Mouse (Mus musculus) lung, postnatal 0 days (tissue): ENCODE data around the gene Chst14. TPM values are rescaled to one million over a fixed set of nuclear protein-coding genes. Genes with fewer than 3 reads are reported as not detected.
A peak's percentile ranks its signal among the peaks of the same experiment; 100 is the strongest.

ENCODE experiments used
- ATAC-seq: fragments of 200-750 bp; cut with Nextera tagmentation; 2 replicates; pipeline ENCODE4 v1.8.0; 2017; ENCODE audit warnings: moderate library complexity
- DNase-seq: peaks from one replicate; pipeline ENCODE4 v3.0.0-alpha.2; 2016; ENCODE audit warnings: low spot score
- H3K27ac ChIP-seq: fragments of 300-500 bp; sonication (generic); 2 replicates; pipeline ENCODE4 v1.5.1; 2014; ENCODE audit warnings: antibody characterized with exemption, mild to moderate bottlenecking, low read length, mixed read lengths
- H3K27me3 ChIP-seq: fragments of 300-500 bp; sonication (generic); replicated peaks from 2 replicates; pipeline ENCODE4 v1.6.1; 2014; ENCODE audit warnings: low read length, mixed read lengths; ENCODE audit not compliant: insufficient read depth
- H3K36me3 ChIP-seq: fragments of 300-500 bp; sonication (generic); 2 replicates; pipeline ENCODE4 v1.6.1; 2014; ENCODE audit warnings: low read length, mixed read lengths; ENCODE audit not compliant: insufficient read depth
- H3K4me1 ChIP-seq: fragments of 300-500 bp; sonication (generic); 2 replicates; pipeline ENCODE4 v1.6.1; 2014; ENCODE audit warnings: antibody characterized with exemption, low read depth, low read length, mixed read lengths; ENCODE audit not compliant: insufficient read depth
- H3K4me2 ChIP-seq: fragments of 300-500 bp; sonication (generic); replicated peaks from 2 replicates; pipeline ENCODE4 v1.6.1; 2014; ENCODE audit warnings: low read depth, mild to moderate bottlenecking, low read length, moderate library complexity, mixed read lengths
- H3K4me3 ChIP-seq: fragments of 300-500 bp; sonication (generic); 2 replicates; pipeline ENCODE4 v1.5.1; 2014; ENCODE audit warnings: low read depth, low read length
- H3K9ac ChIP-seq: fragments of 300-500 bp; sonication (generic); replicated peaks from 2 replicates; pipeline ENCODE4 v1.6.1; 2014; ENCODE audit warnings: low read depth, mild to moderate bottlenecking
- H3K9me3 ChIP-seq: fragments of 300-500 bp; sonication (generic); 2 replicates; pipeline ENCODE4 v1.6.1; 2016; ENCODE audit warnings: low read length, mixed read lengths
- CTCF ChIP-seq: IDR thresholded peaks from 2 replicates; pipeline ENCODE4 v1.5.1; 2016; ENCODE audit warnings: antibody characterized with exemption, mild to moderate bottlenecking
- EP300 ChIP-seq: IDR thresholded peaks from 2 replicates; pipeline ENCODE4 v1.6.1; 2016; ENCODE audit warnings: antibody characterized with exemption, mild to moderate bottlenecking, control low read depth
- WGBS: fragments of 180-500 bp; shearing (Covaris S2); extraction: QIAGEN DNeasy Blood & Tissue Kit; methylation state at CpG from one replicate; pipeline ENCODE4 v1.1.7; 2014; 5-methylcytosine and 5-hydroxymethylcytosine counted together
- polyA plus RNA-seq: library from polyadenylated mRNA; unstranded; fragments of >200 nt; fragmentation: Nextera tagmentation; extraction: Ambion mirVana; gene quantifications from 2 replicates; pipeline ENCODE4 v1.2.1, GENCODE M21; 2015

Chst14 gene
- polyA plus RNA-seq, 1 experiment from 2014 or later: 20.8 TPM

GRCm38 (mm10) chr2:118969585-118970147 lies 43.4 kb downstream of the Chst14 start:
- H3K4me2 ChIP-seq: no peak overlapping the region
- no peaks in the 10 kb centered on the region for H3K9me3 ChIP-seq
- TF ChIP-seq EP300 (no peak), CTCF (no peak)
- H3K36me3 ChIP-seq: no peaks in the 10 kb centered on the region
- H3K27ac ChIP-seq: no peak overlapping the region
- H3K27me3 ChIP-seq: 0 out of 2 replicates have a peak, but pooled peaks cover 3% of the 10 kb centered on the region
- no peak overlapping the region for H3K9ac ChIP-seq
- 80% methylated on average over 11 of the region's 11 CpGs for WGBS
- ATAC-seq: no peak
- DNase-seq: no peak
- H3K4me3 ChIP-seq: no peak overlapping the region
- H3K4me1 ChIP-seq: no peaks in the 10 kb centered on the region

DNA sequence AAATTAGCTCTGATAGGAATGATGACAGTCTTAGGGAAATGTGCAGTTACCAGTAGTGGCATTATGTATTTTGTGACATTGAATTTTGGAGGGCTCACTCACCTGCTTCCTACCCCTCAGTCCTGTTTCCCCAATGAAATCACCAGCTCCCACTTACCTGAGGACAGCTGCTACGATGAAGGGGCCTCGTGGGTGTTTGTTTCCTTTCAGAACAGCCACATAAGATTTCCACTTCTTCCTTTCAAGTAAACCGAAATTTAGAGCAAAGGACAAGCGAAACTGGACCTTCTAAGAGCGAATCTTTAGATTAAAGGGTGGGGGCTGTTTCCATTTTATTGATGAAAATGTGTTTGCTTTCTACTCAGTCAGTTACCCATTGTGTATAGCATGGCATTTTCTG lies 45.8 kb downstream of the Chst14 start:
- Histone ChIP-seq H3K27ac (no peak overlapping the region), H3K4me2 (no peak overlapping the region), H3K4me3 (no peak overlapping the region), H3K9me3 (no peaks in the 10 kb centered on the region), H3K36me3 (no peaks in the 10 kb centered on the region), H3K4me1 (no peaks in the 10 kb centered on the region), H3K27me3 (0 out of 2 replicates have a peak, but pooled peaks cover 9% of the 10 kb centered on the region), H3K9ac (no peak overlapping the region)
- no peak for DNase-seq
- 69% methylated on average over 5 of the region's 5 CpGs for WGBS
- TF ChIP-seq EP300 (no peak), CTCF (no peak)
- no peak for ATAC-seq

GRCm38 (mm10) chr2:118972687-118973376 lies 46.5 kb downstream of the Chst14 start:
- Histone ChIP-seq H3K4me1 (no peaks in the 10 kb centered on the region), H3K27me3 (0 out of 2 replicates have a peak, but pooled peaks cover 9% of the 10 kb centered on the region), H3K9me3 (no peaks in the 10 kb centered on the region), H3K4me2 (peak overlapping the region; percentile 56), H3K9ac (no peak overlapping the region), H3K36me3 (no peaks in the 10 kb centered on the region), H3K27ac (no peak overlapping the region), H3K4me3 (0 out of 2 replicates have a peak overlapping the region, but pooled peaks have one; percentile 10)
- DNase-seq: peak; percentile 91
- WGBS: under 1% methylated on average over 33 of the region's 33 CpGs
- peak; percentile 91 for TF ChIP-seq CTCF
- no peak for TF ChIP-seq EP300
- peak; percentile 70 for ATAC-seq

DNA sequence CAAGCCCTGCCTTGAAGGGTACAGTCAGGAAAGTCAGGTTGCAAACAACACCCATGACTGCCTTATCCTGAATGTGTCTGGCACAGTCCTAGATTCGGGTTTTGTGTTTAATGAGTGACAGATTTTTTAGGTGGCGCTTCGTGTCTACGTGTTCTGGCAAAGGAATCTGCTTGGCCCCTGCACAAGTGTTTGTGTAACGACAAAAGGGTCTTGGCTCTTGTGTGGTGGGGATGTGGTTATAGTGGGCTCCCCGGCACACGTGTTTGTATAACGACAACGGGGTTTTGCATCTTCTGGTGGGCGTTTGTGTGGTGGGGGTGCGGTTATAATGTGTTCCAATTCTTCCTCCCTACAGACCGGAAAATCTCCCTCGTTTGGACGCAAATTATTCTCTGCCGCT lies 49.6 kb downstream of the Chst14 start:
- H3K4me2 ChIP-seq: peak overlapping the region; percentile 95
- TF ChIP-seq CTCF: no peak
- WGBS: 3% methylated on average over 15 of the region's 15 CpGs
- H3K27me3 ChIP-seq: 0 out of 2 replicates have a peak, but pooled peaks cover 9% of the 10 kb centered on the region
- no peak overlapping the region for H3K27ac ChIP-seq
- DNase-seq (peak; percentile 22), ATAC-seq (peak; percentile 2; the same call in 1 of the 2 replicates)
- H3K4me1 ChIP-seq: no peaks in the 10 kb centered on the region
- no peaks in the 10 kb centered on the region for H3K9me3 ChIP-seq
- H3K36me3 ChIP-seq: no peaks in the 10 kb centered on the region
- peak overlapping the region; percentile 49 for H3K4me3 ChIP-seq
- peak overlapping the region; percentile 41 for H3K9ac ChIP-seq

GRCm38 (mm10) chr2:118976282-118976929 lies 50.1 kb downstream of the Chst14 start:
- peak overlapping the region; percentile 95 for H3K4me2 ChIP-seq
- H3K9me3 ChIP-seq: no peaks in the 10 kb centered on the region
- H3K36me3 ChIP-seq: no peaks in the 10 kb centered on the region
- 1% methylated on average over 57 of the region's 57 CpGs for WGBS
- DNase-seq (peak; percentile 88), ATAC-seq (peak; percentile 88)
- no peak overlapping the region for H3K27ac ChIP-seq
- peak overlapping the region; percentile 41 for H3K9ac ChIP-seq
- TF ChIP-seq CTCF: peak; percentile 87
- TF ChIP-seq EP300: no peak
- 0 out of 2 replicates have a peak, but pooled peaks cover 9% of the 10 kb centered on the region for H3K27me3 ChIP-seq
- no peaks in the 10 kb centered on the region for H3K4me1 ChIP-seq
- H3K4me3 ChIP-seq: peak overlapping the region; percentile 49

DNA sequence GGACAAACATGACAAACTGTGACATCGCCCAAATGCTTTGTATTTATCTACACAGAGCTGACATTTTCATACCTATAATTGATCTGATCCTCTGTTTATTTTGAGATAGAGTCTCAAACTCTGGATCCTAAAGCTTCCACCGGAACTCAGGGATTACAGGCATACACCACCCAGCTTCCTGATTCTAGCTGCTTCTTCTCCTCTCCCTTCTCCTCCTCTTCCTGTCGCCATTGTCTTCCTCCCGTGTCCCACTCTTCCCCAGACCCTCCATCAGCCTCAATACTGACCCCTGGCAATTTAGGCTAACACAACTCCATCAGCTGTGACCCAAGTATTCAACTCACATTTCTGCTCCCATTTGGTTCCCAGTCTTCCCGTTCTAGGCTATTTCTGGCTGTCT lies 50.6 kb downstream of the Chst14 start:
- H3K4me3 ChIP-seq: peak overlapping the region; percentile 49
- ATAC-seq: no peak
- no peaks in the 10 kb centered on the region for H3K9me3 ChIP-seq
- DNase-seq: peak; percentile 8
- 14% methylated on average over 5 of the region's 5 CpGs for WGBS
- peak overlapping the region; percentile 95 for H3K4me2 ChIP-seq
- no peak overlapping the region; the same call in 1 of the 2 replicates for H3K9ac ChIP-seq
- no peak overlapping the region for H3K27ac ChIP-seq
- no peaks in the 10 kb centered on the region for H3K4me1 ChIP-seq
- TF ChIP-seq CTCF (no peak), EP300 (no peak)
- 0 out of 2 replicates have a peak, but pooled peaks cover 9% of the 10 kb centered on the region for H3K27me3 ChIP-seq
- H3K36me3 ChIP-seq: no peaks in the 10 kb centered on the region
